Mouse (Mus musculus): Measurements from ENCODE around the gene Ube2d3. TPM values are rescaled to one million over a fixed set of nuclear protein-coding genes. Genes with fewer than 3 reads are reported as not detected.

The Ube2d3 gene
- polyA plus RNA-seq, 1 experiment from 2014 or later: 497 TPM

DNA sequence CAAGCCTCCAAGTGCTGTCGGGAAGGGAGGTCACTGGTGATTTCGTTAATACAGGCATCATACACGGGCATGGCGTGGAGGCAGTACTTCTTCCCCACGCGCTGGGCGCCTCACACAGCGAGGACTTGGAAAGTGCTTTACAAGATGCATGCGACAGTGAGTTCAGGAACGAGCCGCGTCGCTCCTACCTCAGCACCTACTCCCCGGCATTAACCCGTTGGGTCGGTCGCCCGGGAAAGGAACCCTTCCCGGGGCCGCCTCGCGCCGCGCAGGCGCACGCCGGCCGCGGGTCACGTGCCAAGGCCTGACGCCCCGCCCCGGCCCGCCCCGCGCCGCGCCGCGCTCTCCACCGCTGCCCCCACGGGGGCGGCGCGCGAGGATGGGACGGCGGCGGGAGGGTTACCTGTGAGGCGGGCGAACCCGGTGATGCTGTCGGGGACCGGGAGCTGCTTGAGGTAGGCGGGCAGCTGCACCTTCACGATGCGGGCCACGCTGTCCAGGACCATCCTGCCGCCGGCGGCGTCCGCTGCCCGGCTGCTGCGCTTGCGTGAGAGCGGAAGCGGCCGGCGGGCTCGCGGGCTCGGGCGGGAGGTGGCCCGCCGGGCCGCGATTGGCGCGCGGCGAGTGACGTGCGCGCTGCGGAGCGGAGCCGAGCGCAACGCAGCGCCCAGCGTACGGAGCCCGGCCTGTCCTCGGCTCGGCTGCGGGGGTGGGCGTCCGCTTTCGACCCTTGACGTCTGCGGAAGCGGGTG is 14.9 kb upstream of the Ube2d3 start:
- no peaks in the 10 kb centered on the region for H3K9me3 ChIP-seq (ENCODE audit: control insufficient read depth, low read length)
- peak overlapping the region; percentile 85 for H3K9ac ChIP-seq (ENCODE audit: low read depth, low read length)
- ATAC-seq: peak; percentile 99
- no peaks in the 10 kb centered on the region for H3K27me3 ChIP-seq (replicated peaks; ENCODE audit: control insufficient read depth, insufficient read depth, low read length)
- H3K36me3 ChIP-seq (ENCODE audit: control insufficient read depth, insufficient read depth, low read length): peaks cover 2% of the 10 kb centered on the region; the same call in 1 of the 2 replicates
- H3K4me2 ChIP-seq (ENCODE audit: low read depth, low read length): peak overlapping the region; percentile 75
- peaks cover 3% of the 10 kb centered on the region; the same call in 1 of the 2 replicates for H3K4me1 ChIP-seq (ENCODE audit: control insufficient read depth, insufficient read depth, low read length)
- peak overlapping the region; percentile 77 for H3K4me3 ChIP-seq (ENCODE audit: low read length)
- WGBS: 0% methylated on average over 66 of the region's 103 CpGs
- peak overlapping the region; percentile 94 for H3K27ac ChIP-seq (ENCODE audit: low read length)

DNA sequence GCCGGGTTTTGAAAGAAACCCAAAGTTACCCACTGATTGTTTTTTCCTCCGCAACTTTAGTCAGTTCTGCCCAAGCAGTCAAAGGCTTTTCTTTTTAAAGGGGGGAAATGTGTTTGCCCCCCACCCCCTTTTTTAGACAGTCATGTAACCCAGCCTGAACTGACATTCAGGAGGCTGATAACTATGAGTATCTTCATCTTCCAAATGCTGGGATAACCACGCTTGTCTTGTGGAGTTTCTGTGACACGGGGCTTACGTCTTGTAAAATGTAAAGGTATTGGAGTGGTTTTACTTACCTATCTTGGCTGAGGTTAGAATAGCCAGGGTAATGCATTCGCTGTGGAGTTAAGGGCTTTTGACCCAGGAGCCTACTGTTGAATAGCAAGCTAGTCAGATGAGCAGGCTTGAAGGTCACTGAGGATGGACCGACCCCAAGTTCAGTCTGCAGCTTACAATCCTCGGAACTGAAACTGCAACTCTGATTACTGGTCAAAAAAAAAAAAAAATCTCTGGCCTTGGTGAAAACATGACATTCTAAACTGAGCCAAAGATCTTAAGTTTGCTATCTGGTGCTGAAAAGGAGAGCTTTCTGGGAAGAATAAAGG is 14.2 kb upstream of the Ube2d3 start, which contains the start of gene Cisd2:
Gene Cisd2, minus strand, starts transcription at position 318 of the 605 bp plus-strand sequence.
- Histone ChIP-seq H3K27me3 (replicated peaks; ENCODE audit: control insufficient read depth, insufficient read depth, low read length) (no peaks in the 10 kb centered on the region), H3K9ac (ENCODE audit: low read depth, low read length) (peak within 1 kb of the TSS; percentile 85), H3K36me3 (ENCODE audit: control insufficient read depth, insufficient read depth, low read length) (no peaks in the 10 kb centered on the region), H3K4me3 (ENCODE audit: low read length) (peak within 1 kb of the TSS; percentile 77), H3K27ac (ENCODE audit: low read length) (peak within 1 kb of the TSS; percentile 94), H3K4me1 (ENCODE audit: control insufficient read depth, insufficient read depth, low read length) (peaks cover 3% of the 10 kb centered on the region; the same call in 1 of the 2 replicates), H3K9me3 (ENCODE audit: control insufficient read depth, low read length) (no peaks in the 10 kb centered on the region), H3K4me2 (ENCODE audit: low read depth, low read length) (peak within 1 kb of the TSS; percentile 75)
- WGBS: 2% methylated on average over 8 of the region's 8 CpGs
- ATAC-seq: peak; percentile 25

DNA sequence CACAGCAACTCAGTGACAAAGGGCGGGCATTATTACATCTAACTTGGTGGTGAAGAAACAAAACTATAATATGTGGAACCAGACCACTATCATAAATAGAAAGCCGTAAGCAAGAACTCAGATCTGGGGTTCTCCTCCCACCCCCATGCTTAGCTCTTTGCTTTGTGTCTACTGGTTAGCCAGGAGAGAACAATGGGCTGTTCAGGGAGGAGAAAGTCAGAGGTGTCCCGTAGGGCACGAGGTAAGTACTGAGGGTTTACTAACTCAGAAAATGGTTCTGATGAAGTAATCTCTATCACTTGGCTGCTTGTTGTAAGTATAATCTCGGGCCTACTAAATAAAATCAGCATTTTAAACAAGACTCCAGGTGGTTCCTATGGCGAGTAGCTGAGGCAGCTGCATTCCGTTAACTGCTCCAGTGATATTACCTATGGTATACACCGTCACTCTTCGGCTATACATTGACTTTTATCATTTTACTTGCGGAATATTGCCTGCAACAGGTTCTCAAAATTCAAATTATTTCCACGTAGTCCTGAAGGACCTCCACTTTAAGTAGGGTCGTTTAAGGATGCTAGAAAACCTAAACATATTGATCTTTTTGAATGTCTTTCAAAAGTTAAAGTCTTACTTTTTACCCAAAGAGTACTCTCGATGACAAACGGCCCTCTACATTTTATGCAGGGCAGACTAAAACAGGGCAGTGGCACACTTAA is 890 bp upstream of the Ube2d3 start:
- Histone ChIP-seq H3K4me1 (ENCODE audit: control insufficient read depth, insufficient read depth, low read length) (peaks cover 4% of the 10 kb centered on the region; the same call in 1 of the 2 replicates), H3K27me3 (replicated peaks; ENCODE audit: control insufficient read depth, insufficient read depth, low read length) (no peaks in the 10 kb centered on the region), H3K4me3 (ENCODE audit: low read length) (peak overlapping the region; percentile 62), H3K9ac (ENCODE audit: low read depth, low read length) (peak overlapping the region; percentile 70), H3K36me3 (ENCODE audit: control insufficient read depth, insufficient read depth, low read length) (no peaks in the 10 kb centered on the region), H3K27ac (ENCODE audit: low read length) (peak overlapping the region; percentile 68), H3K4me2 (ENCODE audit: low read depth, low read length) (peak overlapping the region; percentile 65), H3K9me3 (ENCODE audit: control insufficient read depth, low read length) (no peaks in the 10 kb centered on the region)
- 47% methylated on average over 14 of the region's 14 CpGs for WGBS
- no peak for ATAC-seq

DNA sequence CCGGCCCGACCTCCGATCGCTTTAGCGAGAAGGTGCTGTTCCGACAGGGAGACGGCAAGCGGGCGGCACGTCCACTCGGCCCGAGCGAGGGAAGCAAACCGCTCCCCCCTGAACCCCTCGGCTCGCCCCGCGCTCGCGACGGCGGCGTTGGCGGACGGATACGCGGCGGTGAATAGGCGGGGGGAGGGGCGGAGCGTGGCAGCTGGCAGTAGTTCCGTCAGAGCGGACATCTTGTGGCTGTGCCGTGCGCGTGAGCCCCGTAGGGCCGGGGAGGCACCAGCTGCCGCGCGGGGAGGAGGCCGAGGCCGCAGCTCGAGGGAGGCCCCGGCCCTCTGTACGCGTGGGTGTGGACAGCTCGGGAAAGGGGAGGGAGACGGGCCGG is 573 bp downstream of the Ube2d3 start:
- under 1% methylated on average over 47 of the region's 50 CpGs for WGBS
- Histone ChIP-seq H3K36me3 (ENCODE audit: control insufficient read depth, insufficient read depth, low read length) (no peaks in the 10 kb centered on the region), H3K4me3 (ENCODE audit: low read length) (peak overlapping the region; percentile 90), H3K4me2 (ENCODE audit: low read depth, low read length) (no peak overlapping the region), H3K27ac (ENCODE audit: low read length) (peak overlapping the region; percentile 100), H3K9ac (ENCODE audit: low read depth, low read length) (peak overlapping the region; percentile 96), H3K9me3 (ENCODE audit: control insufficient read depth, low read length) (no peaks in the 10 kb centered on the region), H3K4me1 (ENCODE audit: control insufficient read depth, insufficient read depth, low read length) (peaks cover 8% of the 10 kb centered on the region), H3K27me3 (replicated peaks; ENCODE audit: control insufficient read depth, insufficient read depth, low read length) (no peaks in the 10 kb centered on the region)
- ATAC-seq: peak; percentile 74

DNA sequence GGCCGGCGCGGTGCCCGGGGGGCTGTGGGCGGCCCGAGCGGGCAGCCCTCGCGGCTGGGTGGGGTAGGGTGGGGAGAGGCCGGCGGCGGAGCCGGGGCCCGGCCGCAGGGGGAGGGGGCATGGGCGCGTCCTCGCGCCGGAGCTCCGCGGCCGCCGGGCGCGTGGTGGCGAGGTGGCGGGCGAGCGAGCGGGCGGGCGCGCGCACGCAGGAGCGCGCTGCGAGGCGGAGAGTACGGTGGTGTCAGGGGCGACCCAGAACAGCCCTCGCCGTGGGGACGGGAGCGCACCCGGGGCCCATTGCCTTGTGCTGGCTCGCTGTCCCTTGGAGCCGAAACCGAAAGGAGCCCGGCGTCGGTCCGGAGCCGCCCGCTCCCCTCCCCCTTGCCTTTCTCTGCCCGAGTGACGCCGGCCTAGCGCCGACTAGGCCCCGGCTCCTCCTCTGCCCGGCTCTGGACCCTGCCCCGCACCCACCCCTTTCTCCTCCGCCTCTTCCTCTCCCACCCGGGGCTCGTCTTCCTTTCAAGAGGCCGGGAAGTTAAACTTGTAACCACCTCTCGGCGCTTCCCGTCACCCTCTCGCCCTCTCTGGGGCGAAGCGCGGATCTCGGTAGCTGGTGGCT is 1.1 kb downstream of the Ube2d3 start:
- Histone ChIP-seq H3K9me3 (ENCODE audit: control insufficient read depth, low read length) (no peaks in the 10 kb centered on the region), H3K4me1 (ENCODE audit: control insufficient read depth, insufficient read depth, low read length) (peaks cover 11% of the 10 kb centered on the region), H3K4me3 (ENCODE audit: low read length) (peak overlapping the region; percentile 90), H3K36me3 (ENCODE audit: control insufficient read depth, insufficient read depth, low read length) (no peaks in the 10 kb centered on the region), H3K27ac (ENCODE audit: low read length) (peak overlapping the region; percentile 100), H3K4me2 (ENCODE audit: low read depth, low read length) (peak overlapping the region; percentile 68; the same call in 1 of the 2 replicates), H3K9ac (ENCODE audit: low read depth, low read length) (peak overlapping the region; percentile 96), H3K27me3 (replicated peaks; ENCODE audit: control insufficient read depth, insufficient read depth, low read length) (no peaks in the 10 kb centered on the region)
- 0% methylated on average over 70 of the region's 76 CpGs for WGBS
- peak; percentile 72 for ATAC-seq

DNA sequence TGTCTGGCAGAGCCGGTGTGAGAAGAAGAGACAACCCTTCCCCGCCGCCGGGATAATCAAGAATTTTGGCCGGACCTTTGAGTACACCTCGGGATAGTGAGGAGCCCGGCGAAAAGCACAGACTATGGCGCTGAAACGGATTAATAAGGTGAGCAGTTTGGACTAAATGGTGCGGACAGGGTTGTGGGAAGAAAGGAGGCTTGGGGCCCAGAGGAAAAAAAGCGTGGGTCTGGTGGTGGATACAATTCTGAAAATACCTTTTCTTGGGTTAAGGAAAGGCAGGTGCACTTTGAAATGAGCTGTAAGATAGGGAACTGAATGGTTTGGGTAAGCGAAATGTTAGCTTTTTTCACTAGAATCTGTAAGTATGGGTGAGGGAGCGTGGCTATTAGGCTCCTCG is 1.7 kb downstream of the Ube2d3 start:
- H3K4me1 ChIP-seq (ENCODE audit: control insufficient read depth, insufficient read depth, low read length): peaks cover 11% of the 10 kb centered on the region
- peak overlapping the region; percentile 96 for H3K9ac ChIP-seq (ENCODE audit: low read depth, low read length)
- ATAC-seq: no peak
- H3K27ac ChIP-seq (ENCODE audit: low read length): peak overlapping the region; percentile 100
- no peaks in the 10 kb centered on the region for H3K36me3 ChIP-seq (ENCODE audit: control insufficient read depth, insufficient read depth, low read length)
- no peaks in the 10 kb centered on the region for H3K9me3 ChIP-seq (ENCODE audit: control insufficient read depth, low read length)
- peak overlapping the region; percentile 68 for H3K4me2 ChIP-seq (ENCODE audit: low read depth, low read length)
- no peaks in the 10 kb centered on the region for H3K27me3 ChIP-seq (replicated peaks; ENCODE audit: control insufficient read depth, insufficient read depth, low read length)
- H3K4me3 ChIP-seq (ENCODE audit: low read length): peak overlapping the region; percentile 90
- 2% methylated on average over 15 of the region's 15 CpGs for WGBS

DNA sequence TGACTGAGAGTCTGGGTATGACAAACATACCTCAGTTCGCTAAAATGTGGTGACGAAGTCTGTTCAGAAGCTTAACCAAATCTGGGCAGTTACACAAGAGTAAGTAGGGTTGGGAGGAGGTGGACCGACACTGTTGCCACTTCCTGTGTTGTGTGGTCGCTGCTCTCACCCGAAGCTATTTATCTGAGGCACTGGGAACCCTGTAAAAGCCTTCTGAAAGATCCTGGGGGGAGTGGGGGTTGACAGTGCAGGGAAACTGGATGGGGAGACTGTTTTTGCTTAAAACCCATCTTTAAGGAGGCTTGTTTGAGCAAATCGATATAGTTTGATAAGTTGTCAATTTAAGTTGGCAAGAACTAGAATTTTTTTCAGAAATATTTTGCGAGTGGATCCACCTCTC is 2.3 kb downstream of the Ube2d3 start:
- 10% methylated on average over 7 of the region's 7 CpGs for WGBS
- no peak overlapping the region; the same call in 1 of the 2 replicates for H3K27ac ChIP-seq (ENCODE audit: low read length)
- no peak for ATAC-seq

DNA sequence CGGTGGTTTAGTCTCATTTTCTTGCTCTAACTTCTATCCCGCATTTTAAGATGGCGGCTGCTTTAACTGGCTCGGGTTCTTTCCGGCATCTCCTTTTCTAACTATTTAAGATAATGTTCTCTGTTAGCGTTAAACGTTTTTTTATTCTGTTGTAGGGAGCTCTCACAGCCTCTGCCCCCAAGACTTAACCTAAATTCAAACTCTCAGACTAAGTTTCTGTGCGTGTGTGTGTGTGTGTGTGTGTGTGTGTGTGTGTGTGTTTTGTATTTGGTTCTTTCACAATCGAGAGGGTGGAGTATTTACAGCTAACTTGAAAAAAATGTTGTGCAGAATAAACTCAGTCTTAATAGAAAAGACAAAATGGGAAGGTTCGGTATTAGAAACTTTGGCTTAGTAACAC is 2.7 kb downstream of the Ube2d3 start:
- Histone ChIP-seq H3K4me3 (ENCODE audit: low read length) (peak overlapping the region; percentile 90), H3K4me1 (ENCODE audit: control insufficient read depth, insufficient read depth, low read length) (peaks cover 11% of the 10 kb centered on the region), H3K9ac (ENCODE audit: low read depth, low read length) (peak overlapping the region; percentile 96), H3K9me3 (ENCODE audit: control insufficient read depth, low read length) (no peaks in the 10 kb centered on the region), H3K27me3 (replicated peaks; ENCODE audit: control insufficient read depth, insufficient read depth, low read length) (no peaks in the 10 kb centered on the region), H3K27ac (ENCODE audit: low read length) (no peak overlapping the region), H3K4me2 (ENCODE audit: low read depth, low read length) (peak overlapping the region; percentile 68), H3K36me3 (ENCODE audit: control insufficient read depth, insufficient read depth, low read length) (no peaks in the 10 kb centered on the region)
- 22% methylated on average over 10 of the region's 10 CpGs for WGBS
- ATAC-seq: no peak

More for the DNA sequence above, 2.3 kb downstream of the Ube2d3 start:
- Histone ChIP-seq H3K27me3 (replicated peaks; ENCODE audit: control insufficient read depth, insufficient read depth, low read length) (no peaks in the 10 kb centered on the region), H3K4me2 (ENCODE audit: low read depth, low read length) (peak overlapping the region; percentile 68), H3K4me3 (ENCODE audit: low read length) (peak overlapping the region; percentile 90), H3K4me1 (ENCODE audit: control insufficient read depth, insufficient read depth, low read length) (peaks cover 11% of the 10 kb centered on the region), H3K9ac (ENCODE audit: low read depth, low read length) (peak overlapping the region; percentile 96), H3K36me3 (ENCODE audit: control insufficient read depth, insufficient read depth, low read length) (no peaks in the 10 kb centered on the region), H3K9me3 (ENCODE audit: control insufficient read depth, low read length) (no peaks in the 10 kb centered on the region)

DNA sequence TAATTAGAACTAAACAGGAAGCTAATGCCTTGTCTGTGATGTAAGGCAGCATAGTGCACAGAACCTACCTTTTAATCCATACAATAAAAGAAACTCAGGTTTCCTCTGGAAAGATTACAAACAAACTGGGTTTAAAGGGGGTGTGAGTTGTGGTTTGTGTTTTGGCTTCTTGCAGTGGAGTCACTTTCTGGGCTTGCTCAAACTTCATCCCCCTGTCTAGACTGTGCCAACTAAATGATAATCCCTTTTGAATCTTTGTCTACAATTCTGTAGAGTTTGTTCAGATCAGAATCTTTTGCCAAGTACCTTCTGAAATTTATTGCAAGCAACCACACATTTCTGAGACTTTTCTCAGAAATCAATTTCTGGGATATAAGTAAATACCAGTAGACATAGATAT is 7.0 kb downstream of the Ube2d3 start:
- no peak overlapping the region for H3K27ac ChIP-seq (ENCODE audit: low read length)
- ATAC-seq: no peak
- no peaks in the 10 kb centered on the region for H3K36me3 ChIP-seq (ENCODE audit: control insufficient read depth, insufficient read depth, low read length)
- H3K4me2 ChIP-seq (ENCODE audit: low read depth, low read length): no peak overlapping the region
- H3K4me1 ChIP-seq (ENCODE audit: control insufficient read depth, insufficient read depth, low read length): peaks cover 8% of the 10 kb centered on the region
- no peak overlapping the region for H3K4me3 ChIP-seq (ENCODE audit: low read length)
- no peak overlapping the region for H3K9ac ChIP-seq (ENCODE audit: low read depth, low read length)
- no peaks in the 10 kb centered on the region for H3K9me3 ChIP-seq (ENCODE audit: control insufficient read depth, low read length)
- no peaks in the 10 kb centered on the region for H3K27me3 ChIP-seq (replicated peaks; ENCODE audit: control insufficient read depth, insufficient read depth, low read length)

Measured in intestine, embryonic 16.5 days (tissue).